Mouse (Mus musculus) spleen, adult 10 weeks (tissue): Measurements from ENCODE around the gene Ace2. TPM values are rescaled to one million over a fixed set of nuclear protein-coding genes. Genes with fewer than 3 reads are reported as not detected.

Experiments
- polyA plus RNA-seq: library from polyadenylated mRNA; stranded (reverse); fragments of 350-450 nt; fragmentation: Illumina TruSeq; extraction: RNeasy Lipid Tissue Mini Kit (QIAGEN cat#74804); gene quantifications from one replicate; pipeline ENCODE4 v1.2.3, GENCODE M21; 2015; ENCODE audit warnings: low replicate concordance; ENCODE audit not compliant: insufficient read depth

The Ace2 gene
- 0.14 TPM for polyA plus RNA-seq

DNA sequence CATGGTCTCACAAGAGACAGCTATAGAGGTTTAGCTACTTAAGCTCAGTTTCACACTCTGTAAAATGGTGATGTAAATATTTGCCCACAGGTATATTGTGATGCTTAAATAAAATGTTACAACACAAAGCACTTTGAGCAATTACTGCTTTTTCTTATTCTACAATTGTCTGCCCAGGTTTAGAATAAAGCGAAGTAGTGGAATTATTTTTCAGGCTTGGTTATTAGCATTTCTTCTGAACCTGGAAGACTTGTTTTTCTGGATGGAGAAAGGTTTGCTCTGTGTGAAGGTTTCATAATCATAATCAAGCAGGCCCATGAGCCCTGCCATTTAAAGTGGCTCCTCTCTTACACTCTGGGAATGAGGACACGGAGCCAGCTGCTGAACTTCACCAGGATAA, at the start of gene Ace2:
Gene Ace2, plus strand, starts transcription at position 301 of the 400 bp plus-strand sequence.

Other genes with a start within 250 kb of the Ace2 start
- gene Ap1s2, start 230.3 kb upstream of the Ace2 start, polyA plus RNA-seq, result 56.5 TPM
- gene Zrsr2, start 180.7 kb upstream of the Ace2 start, polyA plus RNA-seq, result 56.9 TPM
- 1.3 TPM for gene Car5b, start 111.3 kb upstream of the Ace2 start, polyA plus RNA-seq
- gene Siah1b, start 62.8 kb upstream of the Ace2 start, polyA plus RNA-seq, result 5.3 TPM
- 0.98 TPM for gene Cltrn, start 50.5 kb upstream of the Ace2 start, polyA plus RNA-seq
- gene Bmx, start 118.9 kb downstream of the Ace2 start, polyA plus RNA-seq, result 1.3 TPM
- 1.7 TPM for gene Pir, start 130.0 kb downstream of the Ace2 start, polyA plus RNA-seq
- 4.8 TPM for gene Vegfd, start 234.0 kb downstream of the Ace2 start, polyA plus RNA-seq